Mouse (Mus musculus) kidney, postnatal 0 days (tissue): ENCODE results near the gene Ube2o. TPM values are rescaled to one million over a fixed set of nuclear protein-coding genes. Genes with fewer than 3 reads are reported as not detected.

Source experiments
- ATAC-seq: fragments of 200-750 bp; cut with Nextera tagmentation; replicated peaks from 2 replicates; pipeline ENCODE4 v1.8.0; 2017; ENCODE audit warnings: low read depth, moderate number of reproducible peaks, moderate TSS enrichment, moderate library complexity; ENCODE audit not compliant: low FRiP score
- DNase-seq: peaks from one replicate; pipeline ENCODE4 v3.0.0-alpha.2; 2016; ENCODE audit warnings: low spot score
- H3K27ac ChIP-seq: fragments of 300-500 bp; sonication (generic); 2 replicates; pipeline ENCODE4 v1.5.1; 2014; ENCODE audit warnings: mild to moderate bottlenecking
- H3K27me3 ChIP-seq: fragments of 300-500 bp; sonication (generic); 2 replicates; pipeline ENCODE4 v1.6.1; 2014; ENCODE audit warnings: low read length, mixed read lengths; ENCODE audit not compliant: insufficient read depth
- H3K36me3 ChIP-seq: fragments of 300-500 bp; sonication (generic); 2 replicates; pipeline ENCODE4 v1.6.1; 2014; ENCODE audit warnings: low read length, mixed read lengths; ENCODE audit not compliant: insufficient read depth
- H3K4me1 ChIP-seq: fragments of 300-500 bp; sonication (generic); replicated peaks from 2 replicates; pipeline ENCODE4 v1.6.1; 2014; ENCODE audit warnings: antibody characterized with exemption, low read length, mixed read lengths; ENCODE audit not compliant: insufficient read depth
- H3K4me2 ChIP-seq: fragments of 300-500 bp; sonication (generic); 2 replicates; pipeline ENCODE4 v1.6.1; 2014; ENCODE audit warnings: mild to moderate bottlenecking, low read length, moderate library complexity, mixed read lengths
- H3K4me3 ChIP-seq: fragments of 300-500 bp; sonication (generic); replicated peaks from 2 replicates; pipeline ENCODE4 v1.5.1; 2014; ENCODE audit warnings: low read depth, low read length
- H3K9ac ChIP-seq: fragments of 300-500 bp; sonication (generic); 2 replicates; pipeline ENCODE4 v1.6.1; 2014; ENCODE audit warnings: low read depth, low read length
- H3K9me3 ChIP-seq: fragments of 300-500 bp; sonication (generic); replicated peaks from 2 replicates; pipeline ENCODE4 v1.6.1; 2016; ENCODE audit warnings: low read length, inconsistent platforms, mixed read lengths
- CTCF ChIP-seq: IDR thresholded peaks from 2 replicates; pipeline ENCODE4 v1.5.1; 2016; ENCODE audit warnings: antibody characterized with exemption, low read depth, mild to moderate bottlenecking, moderate library complexity
- polyA plus RNA-seq: library from polyadenylated mRNA; unstranded; fragments of >200 nt; fragmentation: Nextera tagmentation; extraction: Ambion mirVana; gene quantifications from 2 replicates; pipeline ENCODE4 v1.2.1, GENCODE M21; 2015

The Ube2o gene
- polyA plus RNA-seq, 1 experiment from 2014 or later: 8.9 TPM

- H3K36me3 ChIP-seq: peaks cover 19% of the 10 kb centered on the region; the same call in 1 of the 2 replicates
- ATAC-seq (no peak), DNase-seq (no peak)
- no peak for TF ChIP-seq CTCF
- no peaks in the 10 kb centered on the region for H3K9me3 ChIP-seq
- H3K4me2 ChIP-seq: no peak overlapping the region
- H3K9ac ChIP-seq: no peak overlapping the region
- peaks cover 3% of the 10 kb centered on the region for H3K4me1 ChIP-seq
- H3K4me3 ChIP-seq: no peak overlapping the region
- H3K27ac ChIP-seq: no peak overlapping the region
- no peaks in the 10 kb centered on the region for H3K27me3 ChIP-seq
Observed at GRCm38 (mm10) chr11:116488207-116488606, 93.0 kb downstream of the Ube2o start.

Other genes starting within 250 kb of the Ube2o start
- gene Foxj1, start 246.0 kb downstream of the Ube2o start, polyA plus RNA-seq: 2.5 TPM in 2 replicates
- 7.4 and 8.1 TPM in 2 replicates for gene Rnf157, start 168.4 kb downstream of the Ube2o start, polyA plus RNA-seq
- gene Ubald2, start 147.4 kb downstream of the Ube2o start, polyA plus RNA-seq: 53.5 and 53.6 TPM in 2 replicates
- gene Qrich2, start 115.2 kb downstream of the Ube2o start, polyA plus RNA-seq: 0.24 and 0.32 TPM in 2 replicates
- gene Prpsap1, start 87.2 kb downstream of the Ube2o start, polyA plus RNA-seq: 150 and 167 TPM in 2 replicates
- gene Sphk1, start 50.5 kb downstream of the Ube2o start, polyA plus RNA-seq: 8.0 and 9.0 TPM in 2 replicates
- gene Aanat, start 5.0 kb upstream of the Ube2o start, polyA plus RNA-seq: not detected in 2 replicates
- 8.8 and 9.0 TPM in 2 replicates for gene Rhbdf2, start 45.6 kb upstream of the Ube2o start, polyA plus RNA-seq
- gene Prcd, start 72.1 kb upstream of the Ube2o start, polyA plus RNA-seq: 1.3 and 1.4 TPM in 2 replicates
- 35.2 and 37.5 TPM in 2 replicates for gene Cygb, start 72.9 kb upstream of the Ube2o start, polyA plus RNA-seq
- gene St6galnac1, start 194.1 kb upstream of the Ube2o start, polyA plus RNA-seq: not detected in 2 replicates
- gene Mxra7, start 246.6 kb upstream of the Ube2o start, polyA plus RNA-seq: 17.6 and 18.3 TPM in 2 replicates